Mouse (Mus musculus): ENCODE data around the gene Tmem150c. TPM values are rescaled to one million over a fixed set of nuclear protein-coding genes. Genes with fewer than 3 reads are reported as not detected.
A peak's percentile ranks its signal among the peaks of the same experiment; 100 is the strongest.

Gene Tmem150c
- polyA plus RNA-seq, 1 experiment from 2014 or later: 2.3 TPM

DNA sequence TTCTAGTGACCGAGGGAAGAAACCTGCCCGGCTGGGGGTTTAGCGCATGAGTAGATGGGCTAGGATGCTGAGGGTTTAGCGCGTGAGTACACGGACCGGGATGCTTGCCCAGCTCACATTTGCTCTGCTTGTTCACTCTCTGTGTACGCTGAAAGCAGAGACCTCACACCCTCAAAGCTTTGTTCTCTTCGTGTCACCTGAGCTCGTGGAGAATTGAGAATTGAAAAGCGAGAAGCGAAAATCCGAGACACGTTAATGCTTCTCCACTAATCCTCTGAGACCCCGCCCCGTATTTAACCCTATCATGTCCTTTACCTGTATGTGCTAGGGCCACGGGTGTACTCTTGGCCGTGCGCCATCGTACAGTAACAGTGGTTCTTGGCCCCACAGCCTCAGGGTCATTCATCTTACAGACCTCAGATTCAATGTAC, 38.9 kb downstream of the Tmem150c start:
- H3K36me3 ChIP-seq: no peaks in the 10 kb centered on the region
- WGBS: 4% methylated on average over 20 of the region's 20 CpGs
- 0 out of 2 replicates have a peak overlapping the region, but pooled peaks have one; percentile 17 for H3K9ac ChIP-seq
- no peaks in the 10 kb centered on the region for H3K9me3 ChIP-seq
- peak overlapping the region; percentile 45 for H3K4me2 ChIP-seq (replicated peaks)
- peaks cover 6% of the 10 kb centered on the region; the same call in 1 of the 2 replicates for H3K27me3 ChIP-seq (replicated peaks)
- no peak for ATAC-seq
- no peak overlapping the region for H3K4me3 ChIP-seq (replicated peaks)
- no peak overlapping the region for H3K27ac ChIP-seq
- 0 out of 2 replicates have a peak, but pooled peaks cover 6% of the 10 kb centered on the region for H3K4me1 ChIP-seq (replicated peaks)

GRCm38 (mm10) chr5:100119331-100119730, 40.3 kb downstream of the Tmem150c start:
- H3K4me1 ChIP-seq (replicated peaks): 0 out of 2 replicates have a peak, but pooled peaks cover 6% of the 10 kb centered on the region
- 68% methylated on average over 8 of the region's 8 CpGs for WGBS
- no peak overlapping the region for H3K27ac ChIP-seq
- ATAC-seq: no peak
- no peak overlapping the region for H3K4me2 ChIP-seq (replicated peaks)
- no peak overlapping the region for H3K4me3 ChIP-seq (replicated peaks)
- H3K9me3 ChIP-seq: no peaks in the 10 kb centered on the region
- H3K9ac ChIP-seq: no peak overlapping the region
- H3K36me3 ChIP-seq: no peaks in the 10 kb centered on the region
- peaks cover 6% of the 10 kb centered on the region; the same call in 1 of the 2 replicates for H3K27me3 ChIP-seq (replicated peaks)

- H3K27me3 ChIP-seq (replicated peaks): no peaks in the 10 kb centered on the region
- no peak for ATAC-seq
- H3K4me1 ChIP-seq (replicated peaks): no peaks in the 10 kb centered on the region
- H3K4me2 ChIP-seq (replicated peaks): no peak overlapping the region
- H3K27ac ChIP-seq: no peak overlapping the region
- WGBS: 41% methylated on average over 5 of the region's 5 CpGs
- H3K9ac ChIP-seq: no peak overlapping the region
- no peaks in the 10 kb centered on the region for H3K9me3 ChIP-seq
- H3K36me3 ChIP-seq: no peaks in the 10 kb centered on the region
- no peak overlapping the region for H3K4me3 ChIP-seq (replicated peaks)
Measured at GRCm38 (mm10) chr5:100113403-100113802, 46.2 kb downstream of the Tmem150c start.

DNA sequence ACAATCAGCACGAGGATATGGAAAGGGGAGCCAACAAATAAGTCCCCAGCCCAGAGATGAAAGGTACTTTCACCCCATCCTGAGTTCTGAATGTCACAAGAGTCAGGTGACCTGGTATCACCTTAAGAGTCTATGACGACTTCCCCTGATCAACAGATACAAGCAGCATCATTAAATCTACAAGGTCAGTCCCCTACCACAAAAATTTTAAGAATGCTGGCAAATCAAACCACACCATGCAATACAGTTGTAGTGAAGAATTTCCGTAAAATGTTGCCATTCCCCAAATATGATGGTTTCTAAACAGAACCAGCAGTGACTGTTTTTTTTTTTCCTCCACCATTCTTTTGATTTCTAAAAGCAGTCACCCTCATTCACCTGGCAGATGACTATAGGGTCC, 49.0 kb downstream of the Tmem150c start:
- Histone ChIP-seq H3K36me3 (no peaks in the 10 kb centered on the region), H3K27ac (no peak overlapping the region), H3K9ac (no peak overlapping the region), H3K9me3 (no peaks in the 10 kb centered on the region), H3K27me3 (replicated peaks) (no peaks in the 10 kb centered on the region), H3K4me1 (replicated peaks) (no peaks in the 10 kb centered on the region), H3K4me2 (replicated peaks) (no peak overlapping the region), H3K4me3 (replicated peaks) (no peak overlapping the region)
- 73% methylated on average over 3 of the region's 3 CpGs for WGBS
- ATAC-seq: no peak

GRCm38 (mm10) chr5:100109543-100110282, 49.9 kb downstream of the Tmem150c start:
- Histone ChIP-seq H3K4me2 (replicated peaks) (no peak overlapping the region), H3K27me3 (replicated peaks) (no peaks in the 10 kb centered on the region), H3K36me3 (no peaks in the 10 kb centered on the region), H3K4me1 (replicated peaks) (no peaks in the 10 kb centered on the region), H3K9me3 (no peaks in the 10 kb centered on the region), H3K27ac (no peak overlapping the region), H3K4me3 (replicated peaks) (no peak overlapping the region), H3K9ac (no peak overlapping the region)
- 48% methylated on average over 7 of the region's 7 CpGs for WGBS
- ATAC-seq: no peak

DNA sequence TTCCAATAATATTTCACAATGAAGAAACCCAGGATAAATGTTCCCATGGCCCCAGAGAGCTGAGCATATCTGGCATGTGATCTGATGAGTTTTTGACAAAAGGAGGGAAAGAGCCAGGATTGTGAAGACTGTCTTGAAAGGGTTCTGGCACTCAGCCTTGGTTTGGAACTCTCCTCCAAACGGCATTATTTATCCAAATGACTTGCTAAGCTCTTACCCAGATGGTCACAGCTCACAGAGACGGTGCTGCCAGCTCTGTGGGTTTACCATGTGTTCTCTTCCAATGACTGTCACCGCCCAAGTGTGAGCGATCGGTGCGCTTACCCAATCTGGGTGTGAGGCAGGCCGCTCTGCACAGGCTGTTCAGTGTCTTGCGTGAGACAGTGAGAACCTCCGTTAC, 50.7 kb downstream of the Tmem150c start:
- 76% methylated on average over 9 of the region's 9 CpGs for WGBS
- H3K4me1 ChIP-seq (replicated peaks): no peaks in the 10 kb centered on the region
- ATAC-seq: no peak
- H3K4me2 ChIP-seq (replicated peaks): no peak overlapping the region
- H3K36me3 ChIP-seq: no peaks in the 10 kb centered on the region
- no peaks in the 10 kb centered on the region for H3K27me3 ChIP-seq (replicated peaks)
- no peaks in the 10 kb centered on the region for H3K9me3 ChIP-seq
- H3K27ac ChIP-seq: no peak overlapping the region
- no peak overlapping the region for H3K9ac ChIP-seq
- H3K4me3 ChIP-seq (replicated peaks): no peak overlapping the region

DNA sequence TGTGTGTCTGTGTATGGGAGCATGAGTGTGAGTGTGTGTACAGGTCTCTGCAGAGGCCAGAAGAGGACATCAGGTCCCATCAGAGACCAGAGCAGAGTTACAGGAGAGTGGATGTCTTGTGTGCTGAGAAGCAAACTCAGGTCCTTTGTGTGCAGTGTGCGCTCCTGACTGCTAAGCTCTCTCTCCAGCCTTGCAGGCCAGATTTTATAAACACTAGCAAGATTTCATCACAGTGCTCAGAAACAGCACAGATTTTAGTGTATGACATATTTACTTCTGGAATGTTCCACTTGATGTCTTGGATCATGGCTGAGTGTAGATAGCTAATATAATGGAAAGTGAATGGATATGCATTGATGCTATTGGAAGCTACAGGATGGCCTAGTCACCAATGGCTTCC, 57.2 kb downstream of the Tmem150c start:
- 69% methylated on average over 1 of the region's 1 CpGs for WGBS
- Histone ChIP-seq H3K27ac (no peak overlapping the region), H3K27me3 (replicated peaks) (no peaks in the 10 kb centered on the region), H3K4me3 (replicated peaks) (no peak overlapping the region), H3K36me3 (no peaks in the 10 kb centered on the region), H3K4me2 (replicated peaks) (no peak overlapping the region), H3K4me1 (replicated peaks) (no peaks in the 10 kb centered on the region), H3K9me3 (no peaks in the 10 kb centered on the region), H3K9ac (no peak overlapping the region)
- no peak for ATAC-seq

- Histone ChIP-seq H3K4me3 (replicated peaks) (no peak overlapping the region), H3K4me1 (replicated peaks) (0 out of 2 replicates have a peak, but pooled peaks cover 3% of the 10 kb centered on the region), H3K36me3 (no peaks in the 10 kb centered on the region), H3K4me2 (replicated peaks) (no peak overlapping the region), H3K27ac (no peak overlapping the region), H3K27me3 (replicated peaks) (no peaks in the 10 kb centered on the region), H3K9ac (no peak overlapping the region), H3K9me3 (no peaks in the 10 kb centered on the region)
- no peak for ATAC-seq
- 95% methylated on average over 4 of the region's 4 CpGs for WGBS
Measured at GRCm38 (mm10) chr5:100097967-100098366, 61.6 kb downstream of the Tmem150c start.

DNA sequence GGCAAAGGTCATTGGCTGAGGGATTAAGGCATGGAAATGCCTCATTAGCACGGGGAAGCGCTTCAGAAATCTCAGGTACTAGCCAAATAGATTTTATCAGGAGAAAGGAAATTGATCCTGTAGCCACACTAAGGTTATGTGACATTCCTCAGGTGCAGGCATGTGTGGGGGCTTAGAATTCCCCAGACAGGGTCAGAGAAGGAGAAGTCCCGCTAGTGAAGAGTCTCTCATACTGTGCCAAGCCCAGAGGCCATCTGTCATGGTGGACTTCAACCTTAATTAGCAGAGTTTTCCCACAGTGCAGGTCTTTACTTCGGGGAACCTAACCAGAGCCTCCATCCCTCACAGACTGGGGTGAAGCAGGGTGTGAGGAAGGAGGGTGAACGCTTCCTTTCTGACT, 62.7 kb downstream of the Tmem150c start:
- Histone ChIP-seq H3K4me3 (replicated peaks) (no peak overlapping the region), H3K4me2 (replicated peaks) (no peak overlapping the region), H3K27ac (no peak overlapping the region), H3K9me3 (no peaks in the 10 kb centered on the region), H3K9ac (no peak overlapping the region), H3K27me3 (replicated peaks) (no peaks in the 10 kb centered on the region), H3K4me1 (replicated peaks) (0 out of 2 replicates have a peak, but pooled peaks cover 3% of the 10 kb centered on the region), H3K36me3 (no peaks in the 10 kb centered on the region)
- 61% methylated on average over 5 of the region's 5 CpGs for WGBS
- ATAC-seq: 0 out of 2 replicates have a peak, but pooled peaks have one; percentile 41

GRCm38 (mm10) chr5:100091602-100092001, 68.0 kb downstream of the Tmem150c start:
- H3K4me3 ChIP-seq (replicated peaks): no peak overlapping the region
- H3K27ac ChIP-seq: no peak overlapping the region
- H3K36me3 ChIP-seq: no peaks in the 10 kb centered on the region
- peak overlapping the region; percentile 39 for H3K4me2 ChIP-seq (replicated peaks)
- no peak overlapping the region for H3K9ac ChIP-seq
- WGBS: 22% methylated on average over 17 of the region's 17 CpGs
- no peaks in the 10 kb centered on the region for H3K27me3 ChIP-seq (replicated peaks)
- peaks cover 6% of the 10 kb centered on the region; the same call in 1 of the 2 replicates for H3K4me1 ChIP-seq (replicated peaks)
- ATAC-seq: peak; percentile 51; the same call in 1 of the 2 replicates
- no peaks in the 10 kb centered on the region for H3K9me3 ChIP-seq

- 52% methylated on average over 10 of the region's 10 CpGs for WGBS
- Histone ChIP-seq H3K4me2 (replicated peaks) (peak overlapping the region; percentile 39), H3K36me3 (no peaks in the 10 kb centered on the region), H3K4me3 (replicated peaks) (no peak overlapping the region), H3K9me3 (no peaks in the 10 kb centered on the region), H3K9ac (no peak overlapping the region), H3K27ac (no peak overlapping the region), H3K27me3 (replicated peaks) (no peaks in the 10 kb centered on the region), H3K4me1 (replicated peaks) (peaks cover 6% of the 10 kb centered on the region; the same call in 1 of the 2 replicates)
- no peak for ATAC-seq
Measured at GRCm38 (mm10) chr5:100091263-100091594, 68.4 kb downstream of the Tmem150c start.

DNA sequence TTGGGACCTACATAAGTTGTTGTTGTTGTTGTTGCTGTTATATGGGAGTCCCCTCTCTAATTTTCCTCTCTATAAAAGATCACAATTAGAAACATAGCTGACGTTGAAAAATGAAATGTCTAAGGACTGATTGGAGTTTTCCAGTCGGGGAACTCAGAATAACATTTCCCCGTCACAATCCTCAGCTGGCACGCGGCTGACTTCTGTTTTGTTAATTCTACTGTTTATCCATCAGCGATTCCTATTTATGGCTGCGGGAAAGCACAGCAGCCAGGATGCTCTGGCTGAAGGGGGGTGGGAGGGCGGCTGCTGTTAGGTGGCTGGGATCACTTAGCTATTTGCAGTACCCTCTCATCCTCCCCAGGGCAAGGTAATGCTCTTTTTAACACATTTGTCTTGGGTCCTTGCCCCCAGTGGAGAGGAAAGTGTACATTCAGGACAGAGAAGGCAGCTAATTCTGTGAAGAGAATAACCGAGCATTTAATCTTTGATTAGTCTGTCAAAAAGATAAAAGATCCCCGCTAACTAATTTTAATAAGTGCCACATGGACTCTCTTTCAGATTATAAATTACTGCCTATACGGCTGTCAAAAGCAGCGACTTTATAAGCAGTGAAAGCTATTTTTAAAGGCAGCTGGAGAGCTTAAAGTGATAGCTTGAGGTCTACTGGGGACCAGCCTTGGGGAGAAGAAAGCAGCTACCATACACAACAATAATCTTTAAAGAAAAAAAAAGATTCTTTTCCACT, 68.9 kb downstream of the Tmem150c start:
- Histone ChIP-seq H3K27ac (no peak overlapping the region), H3K4me1 (replicated peaks) (peaks cover 7% of the 10 kb centered on the region; the same call in 1 of the 2 replicates), H3K9ac (no peak overlapping the region), H3K9me3 (no peaks in the 10 kb centered on the region), H3K4me2 (replicated peaks) (no peak overlapping the region), H3K4me3 (replicated peaks) (no peak overlapping the region), H3K27me3 (replicated peaks) (no peaks in the 10 kb centered on the region), H3K36me3 (no peaks in the 10 kb centered on the region)
- no peak for ATAC-seq
- WGBS: 44% methylated on average over 12 of the region's 12 CpGs
